Mouse (Mus musculus) brain, embryonic 14.5 days (tissue): ENCODE data around the gene Uxs1.

ENCODE experiments used
- CTCF ChIP-seq: fragments of 200-500 bp; IDR thresholded peaks from 2 replicates; pipeline ENCODE4 v1.5.1; 2012; ENCODE audit warnings: inconsistent platforms, mild to moderate bottlenecking, moderate library complexity, borderline replicate concordance; ENCODE audit not compliant: insufficient read depth, insufficient read length; ENCODE audit errors: extremely low read depth
- POLR2A ChIP-seq: fragments of 200-500 bp; IDR thresholded peaks from 2 replicates; pipeline ENCODE4 v1.6.1; 2012; ENCODE audit warnings: mild to moderate bottlenecking, inconsistent platforms, borderline replicate concordance; ENCODE audit not compliant: poor library complexity, insufficient read depth, insufficient read length, severe bottlenecking; ENCODE audit errors: extremely low read depth

DNA sequence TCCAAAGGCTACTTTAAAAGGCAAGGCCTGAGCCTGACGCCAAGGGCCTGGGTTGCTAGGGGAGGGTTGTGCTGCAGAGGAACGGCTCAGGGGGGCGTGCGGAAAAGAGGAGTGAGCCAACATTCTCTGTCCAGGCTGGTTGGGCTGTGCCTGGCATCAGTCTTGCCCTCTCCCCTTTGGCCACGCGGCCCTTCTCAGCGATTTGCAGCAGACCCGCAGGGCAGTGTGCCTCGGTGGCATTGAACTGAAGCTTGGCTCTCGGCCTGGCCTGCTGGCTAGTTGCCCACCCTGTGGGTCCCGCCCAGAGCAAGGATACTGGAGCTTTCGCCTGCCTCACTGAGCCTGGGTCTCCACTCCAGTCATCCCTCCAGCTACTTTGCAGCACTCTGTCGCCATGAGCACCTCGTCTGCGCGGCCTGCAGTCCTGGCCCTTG, 97.1 kb downstream of the Uxs1 start, which contains the start of gene 1500015O10Rik:
- TF ChIP-seq CTCF, result no peak
- TF ChIP-seq POLR2A, result no peak
